ENCODE assay signal across 8 mouse cellular contexts in the genomic region with DNA sequence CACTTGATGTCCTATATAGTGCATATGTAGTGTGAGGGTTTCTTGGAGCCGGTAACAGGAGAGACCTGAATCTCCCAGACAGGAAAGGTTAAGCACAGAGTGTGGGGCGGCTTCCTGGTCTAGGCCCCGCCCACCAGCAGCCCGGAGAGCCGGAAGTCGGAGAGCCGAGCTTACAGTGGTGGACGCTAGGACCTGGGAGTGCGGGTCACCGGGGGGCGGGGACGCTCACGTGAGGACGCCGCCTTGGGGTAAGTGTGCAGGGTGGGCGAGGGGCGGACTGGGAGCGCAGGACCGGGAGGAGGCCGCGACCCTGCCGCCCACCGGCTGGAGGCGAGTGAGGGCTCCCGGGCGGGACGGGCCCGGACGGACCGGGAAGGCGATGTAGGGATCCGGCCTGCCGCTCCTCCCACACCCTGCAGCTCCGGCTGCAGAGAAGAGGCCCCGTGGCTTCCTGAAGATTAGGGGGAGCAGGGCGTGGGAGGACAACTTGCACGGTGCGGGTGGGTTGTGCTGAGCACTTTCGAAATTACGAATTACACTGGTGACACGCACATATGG. TPM values are rescaled to one million over a fixed set of nuclear protein-coding genes. Genes with fewer than 3 reads are reported as not detected.
DNase-seq lines count a peak whose midpoint lies in the region; ATAC-seq lines count a peak whose summit lies in the region.

A gene (plus strand): TSS at position 144 of the 558 bp plus-strand sequence.

- peak within 1 kb of the TSS; percentile 66 for H3K4me2 ChIP-seq in hindbrain, embryonic 12.5 days (replicated peaks)

- DNase-seq in Muller cell, postnatal 12 days (ENCODE audit: inconsistent ontology term) = peak; percentile 91
- DNase-seq in cerebellum, adult 9-11 months = peak; percentile 89
- peak; percentile 86 to 87 for DNase-seq in frontal cortex, postnatal 10 days (ENCODE audit: low spot score in 2 of 2)
- DNase-seq in layer of hippocampus, postnatal 25 days (ENCODE audit: extremely low spot score in 1 of 2, low spot score in 1 of 2) = peak; percentile 63 to 81
- DNase-seq in lung, postnatal 25 days (ENCODE audit: low spot score) = peak; percentile 92
- peak; percentile 93 for DNase-seq in retina, embryonic 14.5 days (ENCODE audit: low spot score)
- DNase-seq in thymus, postnatal 4 days = peak; percentile 93

- H3K4me1 ChIP-seq in hindbrain, embryonic 12.5 days = peaks cover 12% of the 10 kb centered on the region

- H3K4me3 ChIP-seq in hindbrain, embryonic 12.5 days = peak within 1 kb of the TSS; percentile 84

- peaks cover 28% of the 10 kb centered on the region for H3K36me3 ChIP-seq in hindbrain, embryonic 12.5 days

- no peaks in the 10 kb centered on the region for H3K27me3 ChIP-seq in hindbrain, embryonic 12.5 days

- H3K9me3 ChIP-seq in hindbrain, embryonic 12.5 days (replicated peaks) = no peaks in the 10 kb centered on the region

- peak; percentile 97 for ATAC-seq in hindbrain, embryonic 12.5 days (ENCODE audit: low FRiP score)

- H3K9ac ChIP-seq in hindbrain, embryonic 12.5 days = peak within 1 kb of the TSS; percentile 80

- under 1% methylated on average over 38 of the region's 41 CpGs for WGBS in hindbrain, embryonic 12.5 days

- H3K27ac ChIP-seq in hindbrain, embryonic 12.5 days = peak within 1 kb of the TSS; percentile 73

RNA-seq across cellular contexts. Expression of the gene that starts here (rescaled TPM):
- 38.5 and 39.9 TPM in 2 replicates for polyA plus RNA-seq in hindbrain, embryonic 12.5 days (2016; fragmentation: Nextera tagmentation; extraction: Ambion mirVana)
- 10 to 100 TPM; 43.6 to 44.8 TPM for total RNA-seq in layer of hippocampus, postnatal 25 days (2021)

Comparison
In these comparisons a context has a peak if more than half of its experiments do, and no peak if none do; other contexts are left out.
1. Peak in every context shown above with its lines: DNase-seq, ATAC-seq, H3K4me3 ChIP-seq and H3K27ac ChIP-seq.